Mouse (Mus musculus) E14TG2a.4 (cell line): Measurements from ENCODE around the gene Ppp1r37.

Experiments used
- H3K27me3 ChIP-seq: 2 replicates; pipeline ENCODE4 v1.6.1; 2014; ENCODE audit warnings: low read length, control low read depth; ENCODE audit not compliant: insufficient read depth
- H3K36me3 ChIP-seq: 2 replicates; pipeline ENCODE4 v1.6.1; 2014; ENCODE audit warnings: low read length, control low read depth; ENCODE audit not compliant: insufficient read depth
- H3K4me1 ChIP-seq: replicated peaks from 2 replicates; pipeline ENCODE4 v1.6.1; 2014; ENCODE audit warnings: low read depth, low read length, control low read depth
- H3K4me3 ChIP-seq: replicated peaks from 2 replicates; pipeline ENCODE4 v1.5.1; 2014; ENCODE audit warnings: mild to moderate bottlenecking, low read length
- H3K9me3 ChIP-seq: 2 replicates; pipeline ENCODE4 v1.6.1; 2014; ENCODE audit warnings: low read length, control low read depth
- CTCF ChIP-seq: conservative IDR thresholded peaks from 2 replicates; pipeline ENCODE4 v1.5.1; 2014; ENCODE audit warnings: low read length
- NANOG ChIP-seq: IDR thresholded peaks from 2 replicates; pipeline ENCODE4 v1.6.1; 2014; ENCODE audit warnings: borderline replicate concordance, low read length, mixed read lengths
- POU5F1 ChIP-seq: IDR thresholded peaks from 2 replicates; pipeline ENCODE4 v1.6.1; 2014; ENCODE audit warnings: low read length, borderline replicate concordance

Ppp1r37 gene

GRCm38 (mm10) chr7:19561765-19562642, 872 bp downstream of the Ppp1r37 start:
- no peak for TF ChIP-seq NANOG
- no peak for TF ChIP-seq CTCF
- no peak for TF ChIP-seq POU5F1
- Histone ChIP-seq H3K27me3 (peaks cover 9% of the 10 kb centered on the region), H3K4me3 (peak overlapping the region; percentile 97), H3K4me1 (peaks cover 80% of the 10 kb centered on the region), H3K9me3 (no peaks in the 10 kb centered on the region), H3K36me3 (peaks cover 62% of the 10 kb centered on the region)

DNA sequence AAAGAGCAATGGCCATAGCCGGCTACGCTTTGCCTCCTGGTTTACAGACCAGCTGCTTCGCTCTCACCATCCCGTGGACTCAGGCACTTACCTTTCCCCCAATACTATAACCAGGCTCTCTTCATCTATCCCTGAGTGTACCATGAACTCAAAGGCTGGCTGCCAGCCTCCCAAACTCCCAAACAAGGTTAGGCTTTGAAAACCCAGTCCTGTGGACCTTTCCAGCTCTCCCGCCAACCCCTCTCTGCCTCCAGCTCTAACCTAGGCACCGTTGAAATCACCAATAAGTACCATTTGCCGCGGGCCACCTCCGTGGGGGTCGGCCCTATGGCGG, 1.5 kb downstream of the Ppp1r37 start:
- TF ChIP-seq POU5F1 (no peak), CTCF (no peak), NANOG (no peak)
- peaks cover 9% of the 10 kb centered on the region for H3K27me3 ChIP-seq

DNA sequence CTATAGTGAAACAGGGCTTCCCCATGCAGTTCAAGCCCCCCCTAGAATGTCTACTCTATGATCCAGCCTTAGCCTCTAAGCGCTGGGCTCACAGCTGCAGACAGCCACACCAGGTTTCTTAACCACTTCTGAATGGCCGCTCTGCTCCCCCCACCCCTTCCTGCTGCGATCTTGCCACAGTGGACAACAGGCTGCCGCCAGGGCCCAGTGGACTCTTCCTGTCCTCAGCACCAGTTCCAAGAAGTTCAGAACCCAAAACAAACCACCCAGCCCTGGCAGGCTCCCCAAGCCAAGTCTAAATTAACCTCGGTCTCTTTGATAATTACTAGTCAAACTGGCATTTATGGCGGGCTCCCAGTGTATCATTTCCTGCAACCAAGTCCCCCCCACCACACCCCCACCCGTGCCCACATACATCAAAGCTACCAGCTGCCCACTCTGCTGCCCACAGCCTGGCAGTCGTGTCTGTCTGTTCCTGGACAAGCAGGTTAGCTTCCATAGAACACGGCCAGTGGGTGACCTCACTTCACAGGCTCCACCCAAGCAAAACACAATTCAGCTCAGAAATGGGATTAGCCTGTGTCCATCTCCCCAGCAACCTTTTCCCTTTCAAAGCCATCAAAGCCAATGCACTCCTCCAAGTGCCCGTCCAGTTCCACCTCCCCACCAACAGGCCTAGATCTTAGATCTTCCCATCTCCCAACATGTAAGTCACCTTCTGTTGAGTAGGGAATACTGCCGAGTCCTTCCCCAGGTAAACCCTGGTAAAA, 2.2 kb downstream of the Ppp1r37 start:
- peaks cover 80% of the 10 kb centered on the region for H3K4me1 ChIP-seq
- peak overlapping the region; percentile 97 for H3K4me3 ChIP-seq
- peaks cover 9% of the 10 kb centered on the region for H3K27me3 ChIP-seq
- no peaks in the 10 kb centered on the region for H3K9me3 ChIP-seq
- H3K36me3 ChIP-seq, result peaks cover 64% of the 10 kb centered on the region
- TF ChIP-seq CTCF (no peak), POU5F1 (no peak), NANOG (no peak)

More for the DNA sequence above, 1.5 kb downstream of the Ppp1r37 start:
- Histone ChIP-seq H3K36me3 (peaks cover 64% of the 10 kb centered on the region), H3K9me3 (no peaks in the 10 kb centered on the region), H3K4me1 (peaks cover 82% of the 10 kb centered on the region), H3K4me3 (peak overlapping the region; percentile 97)

DNA sequence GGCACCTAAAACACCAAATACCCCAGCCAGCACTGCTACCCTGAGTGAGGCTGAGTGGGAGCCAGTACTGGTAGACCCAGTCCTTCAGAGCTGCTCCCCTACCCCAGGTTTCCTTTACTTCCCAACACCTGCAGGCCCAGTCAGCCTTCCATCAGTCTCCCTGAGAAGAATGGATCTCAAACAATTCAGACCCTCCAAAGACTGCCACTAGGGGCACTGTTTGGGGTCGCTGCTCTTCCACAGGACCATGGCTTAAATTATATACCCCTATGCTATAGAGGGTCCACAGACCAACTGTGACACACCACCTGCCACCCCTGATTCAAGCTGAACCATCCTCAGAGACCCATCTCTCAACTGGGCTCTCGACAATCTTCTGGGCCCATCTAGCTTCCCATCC, 3.9 kb downstream of the Ppp1r37 start:
- no peaks in the 10 kb centered on the region for H3K9me3 ChIP-seq
- no peak overlapping the region for H3K4me3 ChIP-seq
- TF ChIP-seq NANOG (no peak), CTCF (peak; percentile 65)
- H3K27me3 ChIP-seq, result peaks cover 9% of the 10 kb centered on the region
- H3K4me1 ChIP-seq, result peaks cover 83% of the 10 kb centered on the region
- peaks cover 59% of the 10 kb centered on the region for H3K36me3 ChIP-seq

DNA sequence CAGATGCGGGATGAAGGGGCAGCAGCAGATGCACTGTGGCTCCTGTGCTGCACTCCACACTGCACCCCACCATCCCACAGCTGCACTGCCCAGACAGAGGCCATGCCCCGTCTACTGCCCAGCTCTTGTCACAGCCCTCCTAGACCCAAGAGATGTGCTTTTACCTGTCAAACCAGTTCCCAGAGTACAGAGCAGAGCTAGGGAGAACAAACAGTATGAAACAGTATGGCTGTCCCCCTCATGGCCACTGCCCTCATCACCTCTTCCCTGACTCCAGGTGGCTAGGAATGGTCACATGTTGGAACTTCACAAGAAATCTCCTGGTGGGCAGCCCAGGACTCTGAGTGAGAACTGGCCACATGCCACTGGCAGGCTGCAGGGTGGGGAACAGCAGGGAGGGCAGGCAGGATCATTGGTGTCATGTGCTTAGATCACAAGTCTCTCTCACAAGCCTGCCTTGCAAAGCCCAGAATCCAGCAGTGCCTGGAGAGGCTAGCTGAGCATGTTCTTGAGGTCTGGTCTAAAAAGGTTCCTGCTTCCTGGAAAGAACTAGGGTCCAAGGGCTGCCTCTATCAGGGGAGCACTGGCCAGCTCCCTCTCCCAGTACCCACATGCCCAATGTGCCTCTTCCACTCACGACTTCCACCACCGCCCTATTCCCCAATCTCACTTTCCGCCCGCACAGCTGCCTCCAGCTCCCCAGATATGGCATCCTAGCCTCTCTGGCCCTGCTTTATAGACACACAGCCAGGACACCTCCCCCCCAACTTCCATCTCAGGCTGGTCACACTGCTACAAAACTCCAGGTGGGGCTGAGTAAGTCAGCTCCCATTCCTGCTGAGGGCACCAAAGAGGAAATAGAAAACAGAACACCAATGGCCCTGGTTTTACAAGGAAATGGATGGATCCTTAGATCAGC, 4.6 kb downstream of the Ppp1r37 start:
- H3K4me1 ChIP-seq, result peaks cover 79% of the 10 kb centered on the region
- H3K4me3 ChIP-seq, result no peak overlapping the region
- H3K27me3 ChIP-seq, result peaks cover 9% of the 10 kb centered on the region
- TF ChIP-seq POU5F1, result no peak
- TF ChIP-seq NANOG, result no peak
- TF ChIP-seq CTCF, result no peak
- no peaks in the 10 kb centered on the region for H3K9me3 ChIP-seq
- H3K36me3 ChIP-seq, result peaks cover 60% of the 10 kb centered on the region

GRCm38 (mm10) chr7:19557086-19557485, 5.8 kb downstream of the Ppp1r37 start:
- no peak overlapping the region for H3K4me3 ChIP-seq
- H3K4me1 ChIP-seq, result peaks cover 72% of the 10 kb centered on the region
- no peak for TF ChIP-seq NANOG
- no peak for TF ChIP-seq POU5F1
- no peak for TF ChIP-seq CTCF
- peaks cover 72% of the 10 kb centered on the region for H3K36me3 ChIP-seq
- no peaks in the 10 kb centered on the region for H3K9me3 ChIP-seq
- H3K27me3 ChIP-seq, result peaks cover 9% of the 10 kb centered on the region

DNA sequence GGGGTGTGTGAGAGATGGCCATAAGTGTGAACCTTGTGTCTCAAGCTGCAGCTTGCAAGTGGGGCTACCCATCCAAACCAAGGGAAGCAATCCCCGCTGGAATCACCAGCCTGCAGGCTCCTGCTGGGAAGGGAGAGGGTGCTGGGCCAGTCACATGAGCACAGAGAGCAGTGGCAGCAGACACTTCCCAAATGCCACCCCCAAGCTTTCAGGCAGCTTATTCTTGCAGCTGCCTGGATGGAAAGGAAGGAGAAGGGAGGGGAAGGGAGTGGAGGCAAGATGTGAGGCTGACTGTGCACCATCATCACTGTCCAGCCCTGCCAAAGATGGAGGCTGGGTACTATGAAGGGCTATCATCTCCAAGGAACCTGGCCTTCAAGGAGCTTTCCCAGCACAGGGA, 8.7 kb downstream of the Ppp1r37 start:
- no peak for TF ChIP-seq POU5F1
- no peak for TF ChIP-seq NANOG
- TF ChIP-seq CTCF, result no peak
- Histone ChIP-seq H3K9me3 (no peaks in the 10 kb centered on the region), H3K4me3 (no peak overlapping the region), H3K4me1 (peaks cover 53% of the 10 kb centered on the region), H3K27me3 (no peaks in the 10 kb centered on the region), H3K36me3 (peaks cover 73% of the 10 kb centered on the region)

GRCm38 (mm10) chr7:19552443-19552842, 10.4 kb downstream of the Ppp1r37 start:
- H3K36me3 ChIP-seq, result peaks cover 71% of the 10 kb centered on the region

More at GRCm38 (mm10) chr7:19552443-19552842, 10.4 kb downstream of the Ppp1r37 start:
- H3K27me3 ChIP-seq, result no peaks in the 10 kb centered on the region
- no peak overlapping the region for H3K4me3 ChIP-seq
- H3K4me1 ChIP-seq, result peaks cover 40% of the 10 kb centered on the region
- H3K9me3 ChIP-seq, result no peaks in the 10 kb centered on the region
- TF ChIP-seq NANOG (no peak), CTCF (no peak), POU5F1 (no peak)
